Mouse (Mus musculus): ENCODE measurements around the gene Aif1.
A peak's percentile ranks its signal among the peaks of the same experiment; 100 is the strongest.

The Aif1 gene

GRCm38 (mm10) chr17:35175968-35176367, at the start of gene Aif1:
Gene Aif1 (minus strand): TSS chr17:35176068.
- DNase-seq (ENCODE audit: low spot score) = no peak

DNA sequence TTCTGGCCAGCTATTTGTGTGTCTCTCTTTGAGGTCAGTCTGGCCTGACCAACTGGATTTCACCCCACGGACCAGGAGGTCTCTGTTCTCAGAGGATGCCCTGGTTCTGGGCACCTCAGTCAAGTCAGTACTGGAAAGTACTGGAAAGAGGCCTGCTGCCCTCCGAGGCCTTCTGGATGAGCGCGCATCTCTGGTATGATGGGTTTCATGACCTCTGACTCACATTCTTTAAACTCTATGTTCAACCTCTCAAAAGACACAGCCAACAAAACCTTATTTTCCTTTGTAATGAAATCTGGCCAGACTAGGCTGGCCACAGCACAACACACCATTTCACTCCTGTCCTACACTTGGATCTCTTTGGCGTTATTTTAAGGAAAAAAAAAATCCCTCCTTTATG, 49.6 kb upstream of the Aif1 start:
- DNase-seq (ENCODE audit: low spot score) = no peak

GRCm38 (mm10) chr17:35224641-35225040, 48.8 kb upstream of the Aif1 start:
- DNase-seq (ENCODE audit: low spot score) = no peak

DNA sequence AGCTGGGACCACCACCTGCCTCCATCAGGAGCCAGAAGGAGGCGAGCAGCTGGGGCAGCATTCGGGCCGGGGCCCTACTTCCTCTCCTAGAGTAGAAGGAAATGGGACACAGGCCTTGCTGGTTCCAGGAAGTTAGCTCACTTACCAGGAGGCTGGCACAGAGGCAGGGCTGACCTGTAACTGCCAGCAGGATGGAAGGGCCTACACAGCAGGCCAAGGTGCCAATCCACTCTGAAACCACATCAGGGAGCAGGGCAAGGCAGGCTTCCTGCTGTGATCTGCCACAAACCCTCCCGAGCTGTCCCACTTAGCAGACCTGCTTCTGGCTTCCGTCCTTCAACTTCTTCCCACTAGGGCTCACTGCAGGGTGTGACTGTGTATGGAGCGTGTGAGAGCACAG, 46.4 kb upstream of the Aif1 start:
- DNase-seq (ENCODE audit: low spot score) = no peak

DNA sequence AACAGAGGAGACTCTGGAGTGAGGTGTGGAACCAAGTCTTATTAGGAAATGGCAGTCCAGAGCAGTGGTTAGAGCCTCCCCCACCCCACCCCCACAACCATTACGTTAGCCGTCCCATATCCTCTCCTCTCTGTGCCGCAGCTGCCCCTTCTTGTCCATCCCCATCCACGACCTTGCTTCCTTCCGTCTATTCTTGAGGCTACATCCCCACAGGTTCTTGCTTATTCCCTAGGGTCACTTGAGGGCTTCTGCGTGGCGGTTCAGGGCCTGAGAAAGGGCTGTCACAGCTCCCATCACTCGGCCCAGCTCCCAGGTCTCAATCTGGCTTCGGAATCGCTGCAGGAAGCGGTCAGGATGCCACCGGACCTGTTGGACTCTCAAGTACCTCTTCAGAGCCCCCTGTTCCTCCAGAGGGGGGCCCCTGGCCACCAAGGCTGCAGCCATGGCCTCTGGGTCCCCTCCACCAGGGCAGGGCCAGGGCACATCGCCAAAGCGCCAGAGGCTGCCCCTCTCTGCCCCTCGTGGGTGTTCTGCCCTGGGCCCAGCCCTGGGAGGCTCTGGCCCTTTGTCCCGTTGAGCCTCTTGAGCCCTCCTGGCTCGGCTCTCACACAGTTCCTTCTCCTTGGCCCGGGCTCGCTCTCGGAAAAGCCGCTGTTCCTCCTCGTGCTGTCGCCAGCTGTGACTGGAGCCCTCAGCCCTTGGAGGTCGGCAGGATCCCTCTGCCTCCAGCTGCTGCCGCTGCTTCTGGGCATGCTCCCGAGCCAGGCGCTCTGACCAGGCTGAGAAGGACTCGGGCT, 44.5 kb upstream of the Aif1 start, which contains the start of gene Gm16181:
Gm16181 (plus strand) TSS at position 679 of the 797 bp plus-strand sequence.
- DNase-seq (ENCODE audit: low spot score) = no peak

DNA sequence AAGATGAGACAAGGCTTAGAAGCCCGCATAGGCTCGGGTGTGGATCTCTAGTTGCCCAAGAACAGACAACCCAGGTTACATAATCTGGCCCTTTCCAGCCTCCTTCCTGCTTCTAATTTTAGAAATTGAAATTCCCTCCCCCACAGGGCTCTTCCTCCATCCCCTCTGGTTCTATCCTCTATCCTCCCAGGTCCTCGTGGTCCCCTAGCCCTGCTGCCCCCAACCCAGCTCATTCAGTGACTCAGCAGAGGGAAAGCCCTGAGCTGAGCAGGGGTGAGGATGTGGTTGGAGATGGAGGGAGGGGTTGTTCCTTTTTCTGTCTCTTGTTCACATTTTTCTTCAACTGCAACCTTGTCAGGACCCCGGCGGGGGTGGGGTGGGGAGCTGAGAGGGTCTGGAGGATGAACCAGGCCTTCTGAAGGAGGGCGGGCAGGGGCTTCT, 43.8 kb upstream of the Aif1 start:
- no peak for DNase-seq (ENCODE audit: low spot score)

GRCm38 (mm10) chr17:35218516-35219193, 42.8 kb upstream of the Aif1 start:
- no peak for DNase-seq (ENCODE audit: low spot score)

DNA sequence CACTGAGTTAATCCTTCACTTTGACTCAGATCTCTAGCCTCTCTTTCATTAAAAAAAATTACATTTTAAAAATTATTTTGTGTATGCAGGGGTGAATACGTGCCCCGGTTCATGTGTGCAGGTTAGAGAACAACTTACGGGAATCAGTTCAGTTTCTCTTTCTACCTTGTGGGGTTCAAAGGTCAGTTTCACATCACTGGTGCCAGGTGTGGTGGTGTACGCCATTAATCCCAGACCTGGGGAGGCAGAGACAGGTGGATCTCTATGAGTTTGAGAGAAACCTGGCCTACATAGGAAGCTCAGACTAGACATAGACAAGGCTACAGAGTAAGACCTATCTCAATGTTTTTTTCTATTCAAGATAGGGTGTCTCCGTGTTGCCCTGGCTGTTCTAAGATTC, 37.2 kb upstream of the Aif1 start:
- DNase-seq (ENCODE audit: low spot score) = no peak

- DNase-seq (ENCODE audit: low spot score) = no peak
Measured at GRCm38 (mm10) chr17:35210593-35210992, 34.7 kb upstream of the Aif1 start.

GRCm38 (mm10) chr17:35209785-35210535, 34.1 kb upstream of the Aif1 start:
- DNase-seq (ENCODE audit: low spot score) = no peak

DNA sequence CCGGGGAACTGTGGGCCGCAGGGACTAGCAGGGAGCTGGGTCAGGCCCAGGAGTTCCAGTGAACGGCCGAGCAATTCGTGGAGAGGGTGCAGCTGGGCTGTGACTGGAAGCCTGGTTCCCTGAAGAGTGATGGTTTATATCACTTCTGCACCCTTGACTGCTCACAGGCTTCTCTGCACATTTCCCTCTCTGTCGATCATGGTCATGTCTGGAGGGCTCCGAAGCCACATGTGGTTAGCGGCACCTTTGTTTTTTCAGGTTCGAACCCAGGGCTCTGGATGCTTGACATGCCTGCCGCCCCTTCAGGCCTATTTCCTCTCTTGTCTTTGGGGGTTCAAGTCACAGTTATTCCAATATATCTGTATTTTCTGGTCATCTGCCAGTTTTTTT, 29.5 kb upstream of the Aif1 start:
- no peak for DNase-seq (ENCODE audit: low spot score)

DNA sequence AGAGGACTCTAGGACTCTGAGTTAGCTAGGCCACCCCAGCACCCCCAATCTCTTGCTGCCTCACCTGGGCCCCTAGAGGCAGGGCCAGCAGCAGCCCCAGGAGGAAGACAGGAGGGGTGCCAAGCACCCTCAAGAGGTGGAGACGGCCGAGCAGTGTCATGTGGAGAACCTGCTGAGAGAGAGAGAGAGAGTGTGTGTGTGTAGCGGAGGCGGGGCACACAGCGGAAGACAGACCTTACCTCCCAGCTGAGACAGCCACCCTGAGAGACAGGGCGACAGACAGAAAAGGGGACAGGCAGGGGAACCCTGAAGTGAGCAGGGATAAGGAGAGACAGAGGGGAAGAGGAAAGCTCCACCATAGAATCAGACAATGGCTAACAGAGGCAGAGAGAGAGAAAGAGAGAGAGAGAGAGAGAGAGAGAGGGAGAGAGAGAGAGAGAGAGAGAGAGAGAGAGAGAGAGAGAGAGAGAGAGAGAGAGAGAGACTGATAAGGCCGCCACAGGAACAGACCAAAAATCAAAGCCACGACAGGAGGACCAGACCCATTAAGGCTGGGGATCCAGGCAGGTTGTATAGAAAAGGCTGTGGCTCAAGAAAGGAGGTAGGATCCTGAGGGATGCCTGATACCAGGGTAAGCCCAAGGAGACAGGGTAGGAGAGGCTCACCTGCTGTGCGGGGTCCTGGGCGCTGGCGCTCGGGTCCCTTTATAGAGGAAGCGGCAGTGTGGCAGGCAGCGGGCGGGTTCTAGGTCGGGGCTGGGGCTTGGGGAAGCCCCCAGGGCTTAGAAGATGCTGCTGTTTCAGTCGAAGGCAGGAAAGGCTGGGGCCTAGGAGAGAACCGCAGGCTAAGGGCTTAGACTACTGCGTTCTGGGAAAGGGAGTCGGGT, 28.9 kb upstream of the Aif1 start, which contains the start of gene Lta:
Lta (minus strand) TSS at position 858 of the 886 bp plus-strand sequence.
- DNase-seq (ENCODE audit: low spot score) = no peak

GRCm38 (mm10) chr17:35202442-35202841, 26.6 kb upstream of the Aif1 start:
- DNase-seq (ENCODE audit: low spot score) = no peak

- no peak for DNase-seq (ENCODE audit: low spot score)
Measured at GRCm38 (mm10) chr17:35201787-35202186, 25.9 kb upstream of the Aif1 start, which contains the start of gene Tnf. Gene Tnf (minus strand): TSS chr17:35202007.

DNA sequence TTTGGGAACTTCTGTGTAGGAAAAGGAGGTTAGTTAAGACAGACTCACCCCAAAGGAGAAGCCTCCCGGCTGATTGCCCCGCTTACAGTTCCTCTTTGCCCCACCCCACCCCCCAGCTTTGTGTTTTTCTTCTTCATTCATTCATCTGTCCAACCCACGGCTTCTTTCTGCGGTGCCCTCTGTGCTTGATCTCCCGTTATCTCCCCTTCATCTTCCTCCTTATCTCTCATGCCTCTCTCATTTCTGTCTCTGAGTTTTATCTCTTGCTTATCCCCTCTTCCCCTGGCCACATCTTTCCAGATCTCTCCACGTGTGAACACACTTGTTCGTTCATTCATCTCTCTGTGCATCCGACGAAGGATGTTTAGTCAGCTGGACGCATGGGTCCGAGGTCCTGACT, 25.3 kb upstream of the Aif1 start:
- DNase-seq (ENCODE audit: low spot score) = no peak

DNA sequence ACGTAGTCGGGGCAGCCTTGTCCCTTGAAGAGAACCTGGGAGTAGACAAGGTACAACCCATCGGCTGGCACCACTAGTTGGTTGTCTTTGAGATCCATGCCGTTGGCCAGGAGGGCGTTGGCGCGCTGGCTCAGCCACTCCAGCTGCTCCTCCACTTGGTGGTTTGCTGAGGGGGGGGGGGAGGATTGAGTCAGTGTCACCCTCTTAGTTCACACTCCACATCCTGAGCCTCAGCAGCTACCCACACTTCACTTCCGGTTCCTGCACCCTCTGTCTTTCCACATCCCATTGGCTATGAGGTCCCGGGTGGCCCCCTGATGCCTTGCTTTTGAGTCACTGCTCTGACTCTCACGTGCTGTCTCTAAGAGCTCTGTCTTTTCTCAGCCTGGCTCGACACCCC, 24.5 kb upstream of the Aif1 start:
- DNase-seq (ENCODE audit: low spot score) = no peak

DNA sequence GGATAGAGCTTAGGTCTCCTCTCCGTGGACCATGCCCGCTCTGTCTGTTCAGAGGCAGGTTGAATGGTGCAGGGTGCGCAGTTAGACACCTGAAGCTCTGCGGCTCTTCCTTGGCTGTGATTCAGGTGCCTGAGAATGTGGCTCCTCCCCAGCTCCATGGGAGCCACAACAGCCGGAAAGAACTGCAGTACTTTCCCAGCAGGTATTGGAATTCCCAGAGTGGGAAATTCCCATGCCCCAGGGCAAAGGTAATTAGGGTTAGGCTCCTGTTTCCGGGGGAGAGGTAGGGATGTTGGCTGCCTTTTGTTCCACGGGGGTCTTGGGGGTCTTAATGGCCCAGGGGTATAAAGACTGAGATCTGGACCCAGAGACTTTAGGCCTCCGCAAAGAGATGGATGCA, 23.1 kb upstream of the Aif1 start:
- no peak for DNase-seq (ENCODE audit: low spot score)

- DNase-seq (ENCODE audit: low spot score) = no peak
Measured at GRCm38 (mm10) chr17:35198029-35198428, 22.2 kb upstream of the Aif1 start.

GRCm38 (mm10) chr17:35197126-35197525, 21.3 kb upstream of the Aif1 start:
- no peak for DNase-seq (ENCODE audit: low spot score)

DNA sequence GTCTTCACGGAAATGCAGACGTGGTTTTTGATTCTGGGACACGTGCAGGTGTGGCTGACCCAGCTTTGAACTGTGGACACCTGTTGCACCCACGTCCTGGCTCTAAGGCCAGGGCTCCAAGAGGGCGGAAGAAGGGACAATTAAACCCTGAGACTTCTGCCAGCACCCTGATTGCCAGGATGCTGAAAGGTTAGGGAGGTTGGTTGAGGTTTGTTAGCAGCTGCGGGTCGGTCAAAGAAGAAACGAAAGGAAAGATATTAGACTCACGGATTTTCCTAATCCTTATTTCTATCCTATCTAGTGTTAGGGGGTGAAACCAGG, 20.4 kb upstream of the Aif1 start:
- DNase-seq (ENCODE audit: low spot score) = no peak

GRCm38 (mm10) chr17:35195631-35196320, 19.9 kb upstream of the Aif1 start:
- peak; percentile 46 for DNase-seq (ENCODE audit: low spot score)
